Comparison of ENCODE assay signal across 10 mouse cellular contexts in the genomic region with DNA sequence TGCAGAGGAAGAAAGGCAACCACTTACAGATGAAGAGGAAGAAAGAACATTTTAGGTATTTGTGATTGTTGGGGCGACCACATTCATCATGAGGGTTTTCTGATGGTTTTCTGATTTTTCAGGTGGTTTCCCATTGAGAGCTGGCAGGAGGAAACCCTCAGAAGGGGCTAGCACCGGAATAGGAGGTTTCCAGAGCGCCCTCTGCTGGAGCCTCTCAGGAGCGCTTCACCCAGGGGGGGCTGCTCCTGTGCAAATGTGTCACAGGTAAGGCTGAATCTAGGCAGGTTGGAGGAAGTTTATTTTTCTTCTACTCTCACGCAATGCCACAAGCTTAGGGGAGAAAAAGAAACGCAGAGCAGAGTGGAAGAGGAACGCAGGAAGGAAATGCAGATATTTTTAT.
A peak's percentile ranks its signal among the peaks of the same experiment; 100 is the strongest.
DNase-seq lines count a peak whose midpoint lies in the region; ATAC-seq and TF ChIP-seq lines count a peak whose summit lies in the region.
"Had no signal": no experiment of that assay in that cellular context is flagged by ENCODE, and none has a peak within 500 bp of the region (broad histone marks: within the 10 kb centered on the region; RNA-seq: fewer than 3 reads in every experiment).

No protein-coding gene starts in this region.

- H3K9me3 ChIP-seq in hindbrain, postnatal 0 days (ENCODE audit: low read length), result no peaks in the 10 kb centered on the region
- H3K9me3 ChIP-seq in hindbrain, embryonic 11.5 days (ENCODE audit: control insufficient read depth, low read length), result no peaks in the 10 kb centered on the region

- peak; percentile 46 for TF ChIP-seq CTCF in hindbrain, postnatal 0 days (IDR thresholded peaks at IDR 0.05; ENCODE audit: low read depth)
- TF ChIP-seq CTCF in thymus, adult 2 months (IDR thresholded peaks at IDR 0.05; ENCODE audit: borderline replicate concordance, control insufficient read depth, extremely low read depth, insufficient read depth, low read length, poor library complexity), result peak; percentile 62; the same call in 1 of the 2 replicates
- 0 out of 2 replicates have a peak, but pooled peaks have one; percentile 8 for TF ChIP-seq CTCF in cortical plate, adult 2 months (IDR thresholded peaks at IDR 0.05; ENCODE audit: extremely low read depth, insufficient read depth, low read length)

- no peak for DNase-seq in hindbrain, postnatal 0 days (ENCODE audit: low spot score)
- DNase-seq in hindbrain, embryonic 11.5 days (ENCODE audit: low spot score), result no peak
- peak; percentile 39 for DNase-seq in thymus, adult 2 months
- DNase-seq in thymus, adult 18-20 months, result no peak
- DNase-seq in ovary, postnatal 36 days (ENCODE audit: low spot score), result no peak
- no peak for DNase-seq in gastrocnemius, adult 8-10 months (ENCODE audit: low spot score in 2 of 2)

- H3K4me3 ChIP-seq in hindbrain, postnatal 0 days (ENCODE audit: low read length), result no peak overlapping the region
- no peak overlapping the region for H3K4me3 ChIP-seq in hindbrain, embryonic 11.5 days (ENCODE audit: low read depth, low read length)
- no peak overlapping the region for H3K4me3 ChIP-seq in thymus, adult 2 months (ENCODE audit: control insufficient read depth, insufficient read depth, low read length)
- H3K4me3 ChIP-seq in cortical plate, adult 2 months (ENCODE audit: insufficient read depth, low read length), result no peak overlapping the region
- H3K4me3 ChIP-seq: heart, embryonic 12.5 days; limb, embryonic 12.5 days had no signal

- no peak for TF ChIP-seq POLR2A in thymus, adult 2 months (IDR thresholded peaks at IDR 0.05; ENCODE audit: control insufficient read depth, extremely low read depth, insufficient read depth, low read length, poor library complexity)
- TF ChIP-seq POLR2A in cortical plate, adult 2 months (IDR thresholded peaks at IDR 0.05; ENCODE audit: extremely low read depth, insufficient read depth, low read length), result no peak

- H3K36me3 ChIP-seq in hindbrain, postnatal 0 days (ENCODE audit: insufficient read depth, low read length), result no peaks in the 10 kb centered on the region
- H3K36me3 ChIP-seq in hindbrain, embryonic 11.5 days (ENCODE audit: control insufficient read depth, insufficient read depth, low read length), result no peaks in the 10 kb centered on the region
- no peaks in the 10 kb centered on the region for H3K36me3 ChIP-seq in thymus, adult 2 months (ENCODE audit: control insufficient read depth, insufficient read depth, low read length)
- H3K36me3 ChIP-seq: heart, embryonic 12.5 days; limb, embryonic 12.5 days had no signal

- 62% methylated on average over 7 of the region's 7 CpGs for WGBS in hindbrain, postnatal 0 days
- 71% methylated on average over 7 of the region's 7 CpGs for WGBS in hindbrain, embryonic 11.5 days
- 74% methylated on average over 7 of the region's 7 CpGs for WGBS in thymus, adult 2 months

- H3K9ac ChIP-seq in hindbrain, postnatal 0 days (replicated peaks; ENCODE audit: low read length), result no peak overlapping the region
- no peak overlapping the region for H3K9ac ChIP-seq in hindbrain, embryonic 11.5 days (ENCODE audit: low read depth, low read length)
- H3K9ac ChIP-seq: heart, embryonic 12.5 days; limb, embryonic 12.5 days had no signal

- H3K27ac ChIP-seq in hindbrain, postnatal 0 days, result no peak overlapping the region
- H3K27ac ChIP-seq in hindbrain, embryonic 11.5 days (ENCODE audit: low read depth, low read length), result no peak overlapping the region
- no peak overlapping the region for H3K27ac ChIP-seq in thymus, adult 2 months (ENCODE audit: control insufficient read depth, insufficient read depth, low read length)
- no peak overlapping the region for H3K27ac ChIP-seq in cortical plate, adult 2 months (ENCODE audit: insufficient read depth, low read length)
- H3K27ac ChIP-seq: limb, embryonic 12.5 days; macrophage had no signal

- H3K4me2 ChIP-seq in hindbrain, postnatal 0 days (ENCODE audit: low read depth, low read length), result no peak overlapping the region
- no peak overlapping the region for H3K4me2 ChIP-seq in hindbrain, embryonic 11.5 days (replicated peaks; ENCODE audit: low read depth, low read length)
- H3K4me2 ChIP-seq: heart, embryonic 12.5 days; limb, embryonic 12.5 days had no signal

- no peaks in the 10 kb centered on the region for H3K27me3 ChIP-seq in hindbrain, postnatal 0 days (ENCODE audit: insufficient read depth, low read length)
- H3K27me3 ChIP-seq in hindbrain, embryonic 11.5 days (ENCODE audit: control insufficient read depth, insufficient read depth, low read length), result no peaks in the 10 kb centered on the region
- no peaks in the 10 kb centered on the region for H3K27me3 ChIP-seq in thymus, adult 2 months (ENCODE audit: control insufficient read depth, insufficient read depth, low read length)
- H3K27me3 ChIP-seq: heart, embryonic 12.5 days; limb, embryonic 12.5 days had no signal

- ATAC-seq in hindbrain, postnatal 0 days, result no peak
- ATAC-seq in hindbrain, embryonic 11.5 days (ENCODE audit: low FRiP score), result no peak

- no peaks in the 10 kb centered on the region for H3K4me1 ChIP-seq in hindbrain, postnatal 0 days (ENCODE audit: insufficient read depth, low read length)
- H3K4me1 ChIP-seq in hindbrain, embryonic 11.5 days (replicated peaks; ENCODE audit: control insufficient read depth, insufficient read depth, low read length), result no peaks in the 10 kb centered on the region
- H3K4me1 ChIP-seq in thymus, adult 2 months (replicated peaks; ENCODE audit: control insufficient read depth, insufficient read depth, low read length), result peaks cover 2% of the 10 kb centered on the region; the same call in 1 of the 2 replicates
- no peaks in the 10 kb centered on the region for H3K4me1 ChIP-seq in cortical plate, adult 2 months (ENCODE audit: control insufficient read depth, insufficient read depth, low read length)
- H3K4me1 ChIP-seq: heart, embryonic 12.5 days; limb, embryonic 12.5 days had no signal

Comparison
In these comparisons a context has a peak if more than half of its experiments do, and no peak if none do; other contexts are left out.
1. CTCF ChIP-seq: peak in every context shown above with its lines; median percentile 62 in thymus, adult 2 months; 46 in hindbrain, postnatal 0 days; 8 in cortical plate, adult 2 months.